Mouse (Mus musculus): Measurements from ENCODE around the gene Krt7.

Gene Krt7

DNA sequence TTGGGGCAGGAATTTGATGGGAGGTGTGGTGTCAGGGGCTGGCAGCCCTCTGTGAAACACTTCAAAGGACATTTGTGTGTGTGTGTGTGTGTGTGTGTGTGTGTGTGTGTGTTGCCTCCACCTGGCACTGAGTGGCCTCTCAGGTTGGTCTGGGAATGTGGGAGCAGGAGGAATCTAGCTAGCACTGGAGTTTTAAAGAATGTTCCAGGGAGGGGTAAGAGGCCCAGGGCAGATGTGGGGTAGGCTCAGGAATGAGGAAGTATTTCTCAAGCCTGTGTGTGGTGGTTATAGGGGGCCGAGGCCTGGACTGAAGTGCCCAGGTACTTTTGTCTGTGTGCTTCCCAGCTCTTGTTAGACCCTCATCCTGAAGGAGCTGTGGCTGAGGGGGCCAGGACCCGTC lies at the start of gene Krt7:
Krt7 (plus strand) TSS at position 269 of the 400 bp plus-strand sequence.
- peak; percentile 76 for DNase-seq

DNA sequence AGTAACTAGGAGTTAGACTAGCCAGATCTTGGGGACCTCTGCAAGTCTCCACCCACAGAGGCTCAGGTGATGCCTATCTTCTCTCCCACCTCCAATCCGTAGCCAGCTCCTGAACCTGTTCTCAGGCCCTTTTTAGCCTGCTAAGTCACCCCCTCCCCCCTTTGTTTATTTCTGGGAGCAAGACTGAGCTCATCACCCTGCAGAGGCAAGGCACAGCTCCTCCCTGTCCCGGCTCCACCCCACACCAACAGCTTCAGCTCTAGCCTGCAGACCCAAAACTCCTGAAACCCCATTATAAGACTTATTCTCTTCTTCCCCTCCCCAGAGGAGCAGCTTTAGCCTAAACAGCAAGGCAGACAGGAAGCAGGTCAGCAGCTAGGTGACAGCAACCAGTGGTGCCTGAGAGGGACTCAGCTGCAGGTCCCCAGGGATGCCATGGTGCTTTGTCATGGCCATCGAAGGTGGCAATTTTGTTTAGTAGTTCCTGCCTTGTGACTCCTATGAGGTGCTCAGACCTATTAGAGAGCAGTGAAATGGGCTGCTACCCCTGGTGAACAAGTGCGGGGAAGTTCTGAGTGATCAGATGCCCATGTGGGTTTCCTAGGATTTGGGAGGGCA lies 48.3 kb upstream of the Krt7 start:
- DNase-seq: no peak

DNA sequence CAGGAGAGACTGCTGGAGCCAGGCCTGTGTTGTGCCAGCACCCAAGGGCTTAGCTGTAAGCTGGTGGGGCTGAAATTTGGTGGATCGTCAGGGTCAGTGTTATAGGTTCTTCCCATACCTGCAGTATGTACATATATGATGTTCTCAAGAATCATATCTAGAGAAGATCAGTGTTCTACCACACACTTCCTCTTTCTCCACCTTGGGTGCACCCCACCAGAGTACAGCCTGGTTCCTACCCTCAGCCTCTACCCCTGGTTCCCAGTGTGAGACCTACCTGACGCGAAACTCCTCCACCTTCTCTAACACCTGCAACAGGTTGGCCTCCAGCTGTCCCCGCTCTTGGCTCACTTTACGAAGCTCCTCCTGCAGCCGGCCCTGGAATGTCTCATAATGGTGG lies 46.9 kb upstream of the Krt7 start:
- DNase-seq: no peak

DNA sequence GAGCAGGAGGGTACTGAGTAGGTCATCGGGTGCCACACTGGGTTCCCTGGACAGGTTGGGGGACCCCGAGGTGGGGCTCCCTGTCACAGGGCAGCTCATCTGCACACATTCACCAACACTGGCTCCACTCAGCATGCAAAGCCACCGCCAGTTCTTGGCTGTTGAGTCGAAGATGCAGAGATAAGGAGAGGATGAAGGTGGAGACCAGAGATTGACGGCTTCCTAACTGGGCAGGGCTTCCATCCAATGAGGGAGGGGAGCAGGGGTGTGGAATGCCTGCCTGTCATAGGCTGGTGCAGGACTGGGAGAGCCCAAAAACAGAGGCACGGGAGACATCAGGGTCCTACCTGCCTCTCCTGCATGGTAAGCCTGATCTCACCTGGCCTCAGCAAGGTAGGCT lies 46.4 kb upstream of the Krt7 start:
- no peak for DNase-seq

DNA sequence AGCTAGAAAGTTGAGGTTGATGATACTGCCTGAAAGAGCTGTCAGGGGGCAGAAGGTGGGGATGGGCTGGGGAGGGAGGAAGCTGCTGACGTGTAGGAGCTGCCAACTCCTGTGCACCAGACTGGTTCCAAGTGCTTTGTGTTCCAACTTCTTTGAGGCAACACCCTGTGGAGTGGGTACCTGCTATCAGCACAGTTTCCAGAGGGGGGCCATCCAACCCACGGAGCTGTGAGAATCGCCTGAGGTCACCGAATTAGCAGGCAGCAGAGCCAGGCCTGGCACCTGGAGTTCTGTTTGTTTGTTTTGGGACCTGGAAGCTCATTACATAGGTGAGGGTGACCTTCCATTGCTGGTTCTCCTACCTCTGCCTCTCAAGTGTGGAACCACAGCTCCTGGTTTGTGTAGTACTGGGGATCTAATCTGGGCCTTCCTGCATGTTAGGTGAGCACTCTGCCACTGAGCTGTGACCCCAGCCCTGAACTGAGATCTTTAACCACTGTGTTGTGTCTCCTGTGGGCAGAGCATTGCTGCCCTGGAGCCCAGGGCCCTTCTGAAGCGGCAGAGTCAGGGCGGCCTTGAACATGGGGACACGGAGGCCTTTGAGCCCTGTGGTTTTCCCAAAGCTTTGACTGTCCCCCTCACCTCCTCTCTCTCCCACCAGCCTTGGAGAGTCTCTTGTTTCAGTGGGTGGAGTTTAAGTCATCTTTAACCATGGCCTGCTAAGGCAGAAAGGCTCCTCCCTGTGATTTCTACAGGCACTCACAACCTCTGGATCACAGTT lies 45.8 kb upstream of the Krt7 start:
- DNase-seq: peak; percentile 37

DNA sequence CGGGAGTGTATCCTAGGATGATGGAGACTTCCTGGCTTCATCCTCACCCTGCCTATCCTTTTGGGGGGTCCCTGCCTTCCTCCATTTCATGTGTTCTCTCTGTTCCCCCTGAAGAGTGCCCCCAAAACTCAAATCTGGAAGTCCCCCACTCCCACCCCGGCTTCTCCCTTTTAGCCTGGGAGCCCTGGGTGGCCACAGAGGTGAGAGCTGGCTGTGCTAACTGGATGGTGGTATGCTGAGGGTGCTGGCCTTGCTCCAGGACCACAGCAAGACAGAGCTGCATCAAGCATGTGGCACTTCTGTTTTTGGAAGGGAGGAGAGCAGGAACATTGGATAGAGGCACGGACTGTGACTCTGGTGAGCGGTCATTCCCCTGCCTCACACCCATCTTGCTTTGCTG lies 45.1 kb upstream of the Krt7 start:
- DNase-seq: no peak

DNA sequence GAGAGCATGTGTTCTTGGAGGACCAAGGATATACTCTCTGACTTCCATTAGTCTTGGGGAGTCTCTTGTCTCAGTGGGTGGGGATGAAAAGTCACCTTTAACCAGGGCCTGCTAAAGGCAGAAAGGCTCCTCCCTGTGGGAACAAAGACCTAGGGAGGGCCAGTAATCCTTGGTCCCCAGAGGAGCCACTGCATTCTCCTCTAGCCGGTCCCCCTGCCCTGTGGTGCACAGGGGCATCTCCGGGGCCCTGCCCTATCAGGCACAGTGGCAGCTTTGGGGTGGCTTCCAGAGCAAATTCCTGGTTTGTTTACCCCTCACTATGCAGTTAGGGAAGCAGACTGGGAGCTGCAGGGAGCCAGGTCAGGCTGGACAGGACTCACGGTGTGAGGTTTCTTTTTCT lies 44.4 kb upstream of the Krt7 start:
- no peak for DNase-seq

DNA sequence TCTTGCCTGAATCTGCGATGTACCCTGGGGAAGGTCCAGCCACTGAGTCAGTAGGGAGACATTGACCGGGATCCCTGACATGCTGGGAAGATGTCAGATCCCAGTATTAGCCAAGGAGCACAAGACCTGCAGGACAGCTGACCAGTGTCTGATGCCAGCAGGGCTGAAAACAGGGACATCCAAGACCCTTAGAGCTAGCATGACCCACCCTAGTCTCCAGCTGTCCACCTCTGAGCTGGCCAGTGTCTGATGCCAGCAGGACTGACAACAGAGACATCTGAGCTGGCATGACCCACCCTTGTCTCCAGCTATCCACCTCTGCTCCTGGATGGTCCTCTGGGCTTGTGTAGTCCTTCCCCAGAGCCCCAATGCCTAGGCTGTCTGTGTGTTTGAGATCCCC lies 43.9 kb upstream of the Krt7 start:
- DNase-seq: no peak

DNA sequence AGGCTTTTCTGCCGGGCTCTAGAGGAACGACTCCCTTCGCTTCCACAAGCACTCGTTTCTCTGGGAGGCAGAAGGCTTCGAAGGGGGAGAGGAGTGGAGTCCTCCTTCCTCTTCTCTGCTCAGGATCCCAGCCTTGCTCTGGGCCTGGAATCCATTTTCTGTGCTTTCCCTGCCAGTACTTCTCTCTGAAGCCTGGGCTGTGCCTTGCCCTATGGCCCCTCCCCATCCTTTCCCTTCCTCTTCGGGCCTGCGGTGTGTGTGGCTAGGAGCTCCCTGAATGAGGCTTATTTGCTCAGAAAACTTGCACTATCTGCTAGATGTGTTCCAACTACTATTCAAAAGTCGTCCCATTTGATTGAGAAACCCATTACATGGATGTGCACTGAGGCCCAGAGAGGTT lies 43.3 kb upstream of the Krt7 start:
- DNase-seq: no peak

DNA sequence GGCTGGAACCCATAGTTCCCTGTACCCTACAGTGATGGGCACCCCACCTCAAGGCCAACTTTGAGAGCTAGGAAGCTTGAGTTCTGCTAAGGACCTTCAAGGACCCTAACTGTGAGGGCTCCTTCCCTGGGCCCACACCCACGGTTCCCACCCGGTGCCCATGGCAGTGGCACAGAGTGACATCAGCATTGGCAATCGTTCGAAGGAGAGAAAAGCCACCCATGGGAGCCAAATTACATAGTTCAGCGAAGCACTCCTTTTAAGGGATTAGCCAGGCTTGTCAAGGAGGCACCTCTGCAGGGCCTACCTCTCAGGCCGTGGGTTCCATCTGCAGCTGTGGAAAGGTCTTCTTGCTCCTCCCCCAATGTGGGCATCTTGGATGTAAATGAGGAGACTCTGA lies 42.8 kb upstream of the Krt7 start:
- DNase-seq: no peak

DNA sequence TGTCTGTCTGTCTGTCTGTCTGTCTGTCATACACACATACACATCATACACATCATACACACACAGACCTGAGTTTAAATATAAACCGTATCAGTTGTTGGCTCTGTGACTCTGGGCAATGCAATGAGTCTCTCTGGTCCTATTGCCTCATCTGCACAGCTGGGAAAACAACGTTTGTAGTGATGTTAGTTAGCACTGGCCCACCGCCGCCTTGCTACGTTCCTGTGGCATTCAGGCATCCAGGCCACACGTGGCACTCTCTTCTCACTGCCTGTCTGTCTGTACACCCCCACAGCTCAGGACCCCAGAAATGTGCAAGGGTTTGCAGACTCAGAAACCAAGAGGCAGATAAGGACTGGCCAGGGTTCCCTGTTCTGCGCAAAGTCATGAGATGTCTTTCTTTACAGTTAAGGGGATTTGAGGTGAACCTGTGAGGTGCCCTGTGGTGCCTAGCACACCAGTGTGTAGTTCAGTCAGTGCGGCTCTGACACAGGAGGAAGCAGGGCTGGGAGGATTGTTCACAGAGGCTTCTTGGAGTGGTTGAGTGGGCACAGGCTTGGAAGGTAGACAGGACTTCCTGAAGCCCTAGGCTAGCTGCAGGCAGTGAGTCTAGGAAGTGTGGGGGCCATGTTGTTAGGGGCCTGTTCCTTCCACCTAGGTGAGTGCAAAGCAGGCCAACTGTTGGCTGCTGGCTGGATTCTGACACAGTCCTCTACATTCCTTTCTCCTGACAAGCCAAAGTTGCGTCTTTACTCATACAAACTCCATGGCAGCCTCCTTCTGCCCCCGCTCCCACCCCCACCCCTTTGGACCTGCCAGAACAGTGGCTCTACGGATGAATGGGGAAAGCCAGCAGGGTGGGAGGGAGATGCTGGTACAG lies 42.1 kb upstream of the Krt7 start:
- no peak for DNase-seq

DNA sequence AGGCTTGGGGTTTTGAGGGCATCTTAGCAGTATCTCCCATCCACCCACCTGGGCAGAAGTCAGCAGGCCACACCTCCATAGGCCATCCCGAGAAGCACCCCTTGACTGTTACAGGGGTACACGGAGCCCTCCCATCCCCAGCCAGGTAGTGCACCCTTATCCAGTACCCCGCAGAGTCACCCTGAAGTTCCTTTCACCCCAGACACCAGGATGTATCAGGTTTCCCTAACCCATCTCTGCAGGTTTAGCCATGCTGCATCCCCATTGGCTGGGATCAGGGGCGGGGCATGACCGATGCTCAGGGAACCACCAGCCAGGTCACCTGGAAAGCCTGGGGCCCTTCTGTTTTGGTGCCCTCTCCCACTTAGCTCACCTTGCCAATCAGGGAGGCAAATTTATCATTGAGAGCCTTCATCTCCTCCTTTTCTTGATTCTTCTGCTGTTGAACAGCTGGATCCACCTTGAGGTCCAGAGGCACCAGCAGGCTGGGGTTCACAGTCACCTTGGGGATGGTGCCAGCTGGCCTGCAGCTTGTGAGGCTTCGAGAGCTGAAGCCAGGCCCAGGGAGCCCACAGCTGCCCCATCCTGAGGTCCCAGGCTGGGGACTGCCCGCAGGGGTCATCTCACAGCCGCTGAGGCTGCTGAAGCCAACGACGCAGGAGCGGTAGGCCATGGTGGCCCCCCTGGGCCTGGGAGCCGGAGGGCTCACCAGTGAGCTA lies 41.3 kb upstream of the Krt7 start:
- no peak for DNase-seq

DNA sequence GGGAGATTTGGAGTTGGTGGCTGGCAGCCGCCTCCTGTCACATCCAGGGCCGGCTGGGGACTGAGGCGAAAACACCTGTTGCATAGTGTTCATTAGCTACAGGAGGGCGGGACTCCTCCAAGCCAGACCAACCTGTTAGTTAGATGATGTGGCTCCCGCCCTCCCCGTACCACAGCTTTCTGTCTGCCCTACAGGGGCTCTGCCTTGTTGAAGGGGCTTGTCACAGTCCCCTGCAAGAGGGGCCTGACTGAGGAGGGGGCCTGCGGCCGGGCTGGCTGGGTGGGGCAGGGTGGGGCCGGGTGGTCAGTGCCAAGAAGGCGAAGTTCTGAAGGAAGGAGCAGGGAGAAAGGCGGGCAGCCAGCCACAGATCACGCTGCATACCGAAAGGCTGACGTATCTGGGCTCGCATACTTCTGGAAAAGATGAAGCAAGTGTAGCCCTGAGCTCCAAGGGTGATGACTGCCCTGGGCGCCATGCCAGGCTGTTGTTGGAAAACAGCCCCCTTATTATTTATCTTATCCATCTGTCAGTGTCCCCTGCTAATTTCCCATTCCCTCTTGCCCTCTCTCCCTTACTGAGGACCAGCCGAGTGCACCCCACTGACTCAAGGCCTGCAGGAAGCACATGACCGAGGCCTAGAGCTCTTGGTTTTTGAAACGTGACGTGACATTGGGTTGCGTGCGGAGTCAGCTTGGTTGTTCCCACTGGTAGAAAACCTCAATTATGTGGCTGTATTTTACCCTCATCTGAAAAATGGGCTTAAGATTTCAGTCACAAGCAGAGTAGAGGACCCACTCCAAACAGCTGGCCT lies 40.5 kb upstream of the Krt7 start, which contains the start of gene Krt80:
Krt80 (minus strand) TSS at position 62 of the 811 bp plus-strand sequence.
- DNase-seq: peak; percentile 85

DNA sequence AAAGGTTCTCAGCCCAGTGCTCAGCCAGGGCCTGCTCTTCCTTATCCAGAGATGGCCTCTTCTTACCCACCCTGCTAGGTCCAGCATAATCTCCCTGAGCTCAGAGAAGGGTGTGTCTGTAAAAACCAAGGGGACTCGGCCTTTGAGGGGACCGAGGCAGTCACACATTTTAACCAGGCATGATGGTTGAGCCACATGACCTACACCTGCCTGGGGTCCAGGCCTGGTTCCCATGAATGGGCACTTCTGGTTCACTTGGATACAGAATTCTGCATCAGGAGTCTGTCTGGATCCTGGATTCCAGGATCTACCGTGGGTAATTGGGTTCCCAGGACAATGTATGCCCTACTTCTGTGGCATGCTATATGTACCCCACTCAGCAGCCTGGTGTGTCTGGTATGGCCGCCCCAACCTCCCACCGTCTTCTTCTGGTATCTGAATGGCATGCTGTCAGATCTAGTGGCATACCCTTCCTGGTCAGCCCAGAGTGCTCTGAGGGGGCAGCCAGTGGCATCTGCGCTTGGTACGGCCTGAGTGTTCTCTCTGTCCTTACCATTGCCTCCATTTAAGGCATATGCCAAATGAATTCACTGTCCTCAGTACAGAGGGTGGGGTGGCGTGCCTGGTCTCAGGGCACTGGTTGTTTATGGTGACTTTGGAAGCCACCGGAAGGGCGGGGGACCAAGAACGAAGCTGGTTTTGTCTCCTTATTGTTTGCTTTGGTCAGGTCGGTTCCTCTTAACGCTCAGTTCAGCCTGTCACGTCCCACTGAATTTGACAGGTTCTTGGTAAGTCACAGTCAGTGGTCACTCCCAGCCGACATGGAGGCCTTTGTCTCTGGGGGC lies 39.5 kb upstream of the Krt7 start:
- DNase-seq: peak; percentile 41

DNA sequence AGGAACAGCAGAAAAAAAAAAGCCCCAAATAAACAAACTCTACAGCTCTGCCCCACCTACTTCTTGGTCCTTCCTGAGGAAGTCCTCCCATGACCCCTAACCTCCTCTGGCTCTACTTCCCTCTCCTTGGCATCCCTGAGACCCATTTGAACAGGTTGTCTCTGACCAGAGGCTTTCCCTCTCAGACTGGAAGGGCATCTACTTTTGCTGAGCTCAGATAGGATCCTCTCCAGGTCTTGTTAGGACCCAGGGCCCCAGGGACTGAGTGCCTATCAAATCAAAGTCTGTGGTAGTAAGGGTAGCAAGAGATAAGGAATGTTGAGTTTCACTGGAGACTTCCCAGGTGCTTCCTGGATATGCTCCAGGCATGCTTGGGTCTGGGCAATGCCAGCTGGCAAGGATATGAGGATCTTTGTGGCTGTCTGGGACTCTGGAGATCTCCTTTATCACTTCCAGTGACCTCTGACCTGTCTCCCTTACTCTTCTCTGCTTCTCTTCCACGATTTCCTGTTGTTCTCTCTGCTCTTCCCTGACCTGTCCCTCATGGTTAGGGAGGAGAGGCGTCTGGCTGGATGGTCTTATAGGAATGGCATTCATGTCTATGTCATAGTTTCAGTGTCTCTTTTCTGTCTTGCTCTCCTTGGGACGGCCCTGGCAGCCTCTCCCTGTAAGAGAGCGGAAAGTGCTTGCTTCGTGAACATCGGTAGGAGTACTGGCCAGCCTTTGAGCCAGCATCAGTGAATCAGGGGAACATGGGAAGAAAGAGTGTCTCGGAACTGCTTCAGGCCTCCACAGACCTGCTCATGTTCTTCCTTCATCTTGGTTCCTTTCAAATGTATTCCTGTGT lies 38.5 kb upstream of the Krt7 start:
- peak; percentile 46 for DNase-seq

DNA sequence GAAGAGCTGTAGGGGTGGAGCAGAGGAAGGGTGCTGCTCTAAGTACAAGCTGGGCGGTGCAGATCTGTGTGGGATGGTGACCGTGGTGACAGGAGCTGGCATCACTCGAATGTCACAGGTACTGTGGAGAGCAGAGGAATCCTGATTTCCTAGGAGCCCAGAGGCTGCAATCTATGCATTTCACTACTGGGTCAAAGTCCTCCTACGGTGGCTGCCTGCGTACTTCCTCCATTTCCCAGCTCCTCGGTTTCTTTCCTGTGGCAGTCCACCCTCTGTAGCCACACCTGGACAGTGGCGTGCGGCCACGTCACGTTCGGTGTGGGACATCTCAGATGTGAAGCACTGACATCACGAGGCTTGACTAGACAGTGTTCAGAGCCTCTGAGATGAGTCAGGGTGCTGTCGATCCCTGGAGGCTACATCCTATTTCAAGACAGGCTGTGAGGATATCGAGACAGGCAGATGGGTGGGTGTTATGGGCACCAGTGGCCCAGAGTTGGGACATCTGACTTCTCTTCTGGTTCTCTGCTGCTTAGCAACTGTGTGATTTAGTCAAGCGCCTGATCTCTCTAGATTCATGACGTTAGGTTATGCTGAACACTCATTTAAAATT lies 37.5 kb upstream of the Krt7 start:
- no peak for DNase-seq

DNA sequence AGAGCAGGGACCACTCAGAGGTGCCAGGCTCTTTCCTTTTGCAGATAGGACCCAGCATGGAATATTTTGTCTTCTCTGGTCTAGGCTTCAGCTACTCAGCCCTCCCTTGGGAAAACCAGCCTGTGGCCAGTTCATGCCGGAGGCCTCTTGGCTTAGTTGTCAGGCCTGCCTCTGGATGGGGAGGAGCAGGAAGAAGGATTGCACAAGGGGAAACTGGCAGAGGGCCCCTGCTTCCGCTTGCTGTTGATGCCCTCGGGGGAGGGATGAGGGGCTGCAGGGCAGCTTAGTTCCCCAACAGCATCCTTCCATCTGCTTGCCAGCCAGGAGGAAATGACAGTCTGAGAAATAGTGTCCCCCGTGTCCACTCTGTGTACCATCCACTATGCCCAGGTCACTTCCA lies 36.0 kb upstream of the Krt7 start:
- DNase-seq: peak; percentile 71

DNA sequence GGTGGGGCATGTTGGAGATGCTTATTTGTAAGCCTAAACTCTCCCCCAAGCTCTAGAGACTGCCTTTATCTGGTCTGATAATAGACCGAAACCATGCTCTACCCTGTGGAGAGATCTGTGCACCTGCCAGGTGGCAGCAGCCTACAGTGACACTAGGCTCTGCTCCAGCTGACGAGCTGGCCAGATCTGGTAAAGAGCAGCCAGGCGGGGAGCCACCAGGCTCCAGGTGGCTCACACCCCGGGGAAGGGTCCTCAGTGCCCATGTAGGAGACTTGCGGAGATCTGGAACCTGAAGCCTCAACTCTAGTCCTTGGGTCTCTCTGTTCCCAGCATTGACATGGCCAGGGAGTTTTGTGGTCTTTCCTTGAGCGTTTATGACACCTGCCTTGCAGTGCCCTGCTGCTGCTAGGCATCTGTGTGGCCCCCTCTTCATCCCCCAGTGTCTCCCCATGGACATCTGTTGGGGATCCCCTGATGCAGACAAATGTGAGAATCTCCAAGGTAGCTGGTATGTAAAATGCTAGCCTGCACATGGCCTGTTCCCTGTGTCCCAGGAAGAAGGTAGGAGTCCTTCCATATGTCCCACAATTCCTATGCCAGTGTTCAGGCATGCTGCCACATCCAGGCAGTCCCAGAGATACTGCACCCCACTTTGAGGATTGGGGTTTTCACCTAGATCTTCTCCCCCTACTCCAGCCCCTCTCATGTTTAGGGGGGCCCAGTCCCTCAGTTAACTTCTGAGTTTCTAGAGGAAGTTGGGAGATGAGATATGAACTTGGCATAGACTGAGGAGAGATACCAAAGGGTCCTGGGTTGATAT lies 34.7 kb upstream of the Krt7 start:
- no peak for DNase-seq

DNA sequence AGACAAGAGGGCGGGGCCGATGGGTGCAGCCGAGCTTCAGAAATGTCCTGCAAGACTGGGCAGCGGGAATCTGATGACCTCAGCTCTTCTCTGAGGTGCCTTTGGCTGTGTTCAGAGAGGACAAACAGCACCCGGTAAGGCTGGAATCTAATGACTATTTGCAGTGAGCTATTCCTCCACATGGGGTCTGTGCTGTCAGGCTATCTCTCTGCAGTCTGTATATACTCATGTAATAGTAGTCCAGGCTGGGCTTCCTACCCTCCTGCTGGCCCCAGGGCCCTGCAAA lies 34.1 kb upstream of the Krt7 start:
- DNase-seq: peak; percentile 64
